Mouse (Mus musculus): ENCODE data around the gene Trak2.
A peak's percentile ranks its signal among the peaks of the same experiment; 100 is the strongest.
"Not testable (repeated sequence)": the region's sequence is repeated elsewhere in the genome, so short reads cannot be mapped to it uniquely, and the experiment has no call there.

The Trak2 gene

DNA sequence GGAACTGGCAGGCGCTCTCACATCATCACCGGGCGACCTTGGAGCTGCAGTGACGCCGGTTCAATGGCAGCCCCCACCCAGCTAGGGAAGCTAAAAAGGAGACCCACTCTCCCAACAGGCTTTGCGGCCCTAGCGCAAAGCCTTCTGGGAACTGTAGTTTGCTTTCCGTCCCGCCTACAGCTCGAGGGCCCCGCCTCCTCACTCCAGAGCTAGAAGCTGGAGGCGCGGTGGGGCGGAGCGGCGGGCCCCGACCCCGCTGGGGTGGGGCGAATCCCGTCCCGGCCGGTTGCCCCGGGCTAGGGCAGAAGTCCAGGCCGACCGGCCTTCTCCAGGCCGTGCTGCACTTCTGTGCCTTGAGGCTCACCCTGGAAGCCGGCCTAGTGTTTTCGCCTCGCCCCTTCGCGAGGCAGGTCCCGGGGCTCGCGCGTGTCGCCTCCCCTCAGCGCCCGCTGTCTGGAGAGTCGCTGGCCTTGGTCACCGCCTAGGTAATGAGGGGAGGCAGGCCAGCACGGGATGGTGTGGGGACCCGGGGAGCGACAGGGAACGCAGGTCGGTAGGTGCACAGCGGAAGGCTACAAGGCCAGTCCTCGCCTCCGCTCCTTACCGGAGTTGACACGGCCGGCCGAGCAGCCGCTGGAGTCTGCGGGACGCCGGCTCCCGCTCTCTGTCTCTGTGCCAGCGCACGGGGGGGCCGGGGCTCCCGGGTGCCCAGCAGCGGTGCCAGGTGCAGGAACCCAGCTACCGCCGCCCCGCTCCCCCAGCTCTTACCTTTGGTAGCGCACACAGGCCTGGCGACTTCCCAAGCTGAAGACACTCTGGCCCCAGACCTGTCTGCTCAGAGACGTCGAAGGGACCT lies at the start of gene Trak2, which contains the start of gene Stradb:
Gene Trak2 (minus strand): TSS at position 65 of the 856 bp plus-strand sequence.
Gene Stradb (plus strand): TSS at position 157 of the 856 bp plus-strand sequence.
- DNase-seq, result peak; percentile 98

DNA sequence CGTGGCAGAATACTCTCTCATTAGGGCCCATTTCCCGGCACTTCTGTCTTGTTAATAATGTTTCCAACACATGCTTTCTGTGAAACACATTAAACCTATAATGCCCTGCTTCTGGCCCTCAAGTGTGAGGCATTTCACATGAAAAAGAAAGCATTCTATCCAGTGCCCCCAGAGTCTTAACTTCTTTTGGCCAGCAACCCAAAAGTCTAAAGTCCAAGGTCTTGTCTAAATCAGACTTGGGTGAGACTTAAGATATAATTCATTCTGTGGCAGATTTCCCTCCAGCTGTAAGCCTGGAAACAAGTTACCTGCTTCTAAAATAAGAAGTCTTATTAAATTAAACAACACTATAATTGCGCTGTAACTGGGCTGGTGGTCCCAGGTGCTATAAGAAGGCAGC lies 48.3 kb upstream of the Trak2 start:
- peak; percentile 31 for DNase-seq

DNA sequence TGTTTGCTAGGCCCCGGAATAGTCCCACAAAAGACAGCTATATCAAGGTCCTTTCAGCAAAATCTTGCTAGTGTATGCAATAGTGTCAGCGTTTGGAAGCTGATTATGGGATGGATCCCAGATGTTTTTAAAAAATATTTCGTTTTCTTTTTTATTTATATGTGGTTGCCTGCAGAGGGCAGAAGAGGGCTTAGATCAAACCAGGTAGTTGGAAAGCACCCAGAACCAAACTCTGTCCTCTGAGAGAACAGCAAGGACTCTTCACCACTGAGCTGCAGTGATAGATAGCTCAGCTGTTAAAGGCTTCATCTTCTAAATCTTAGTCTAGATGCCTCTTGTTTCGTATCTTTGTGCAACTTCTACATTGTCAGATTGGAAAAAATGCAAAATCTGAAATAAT lies 36.0 kb upstream of the Trak2 start:
- DNase-seq, result peak; percentile 20

DNA sequence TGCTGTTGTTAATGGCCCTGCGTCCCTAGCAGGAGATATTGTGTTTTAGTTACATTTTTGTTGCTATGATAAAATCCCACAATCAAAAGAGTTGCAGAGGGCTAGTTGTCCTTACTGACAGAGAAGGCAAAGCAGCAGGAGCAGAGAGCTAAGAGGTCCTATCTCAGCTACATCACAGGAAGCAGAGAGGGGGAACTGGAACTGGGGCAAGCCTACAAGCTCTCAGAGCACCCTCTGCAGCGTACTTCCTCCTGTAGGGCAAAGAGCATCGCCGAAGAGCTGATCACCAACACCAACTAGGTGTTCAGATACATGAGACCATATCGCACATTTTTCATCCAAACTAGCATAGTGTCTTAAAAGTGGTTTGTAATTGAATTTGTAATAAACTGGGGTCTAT lies 22.1 kb upstream of the Trak2 start:
- DNase-seq, result no peak

DNA sequence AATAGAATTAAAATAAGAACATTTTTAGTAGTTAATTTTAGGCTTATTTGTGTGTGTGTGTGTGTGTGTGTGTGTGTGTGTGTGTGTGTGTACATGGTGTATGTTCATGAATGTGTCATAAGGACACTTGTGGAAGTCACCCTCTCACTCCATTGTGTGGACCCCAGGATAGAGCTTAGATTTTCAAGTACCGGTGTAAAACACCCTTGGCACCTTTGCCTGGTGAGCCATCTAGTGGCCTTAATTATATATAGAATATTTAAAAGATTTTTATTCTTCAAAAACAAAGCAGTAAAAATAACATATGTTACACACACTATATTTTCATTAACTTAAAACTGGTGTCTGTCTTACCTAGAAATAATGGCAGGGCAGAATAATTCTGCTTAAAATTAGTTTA lies 20.5 kb upstream of the Trak2 start:
- DNase-seq, result no peak

DNA sequence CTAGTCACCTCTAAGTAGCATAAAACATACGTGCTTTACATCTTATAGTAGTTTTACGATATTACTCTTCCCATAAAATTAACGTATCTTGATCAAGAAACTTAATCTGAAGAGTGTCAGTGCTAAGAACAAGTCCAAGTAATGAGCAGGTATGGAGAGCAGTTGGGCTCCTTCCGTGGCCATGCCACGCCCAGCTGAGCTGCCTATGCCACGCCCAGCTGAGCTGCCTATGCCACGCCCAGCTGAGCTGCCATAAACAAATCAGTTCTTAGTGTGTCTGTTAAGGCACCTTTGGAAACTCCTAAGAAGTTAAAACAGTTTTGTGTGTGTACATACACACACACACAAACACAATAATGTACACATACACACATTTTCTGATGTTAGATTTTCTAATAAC lies 19.9 kb upstream of the Trak2 start:
- DNase-seq, result no peak

DNA sequence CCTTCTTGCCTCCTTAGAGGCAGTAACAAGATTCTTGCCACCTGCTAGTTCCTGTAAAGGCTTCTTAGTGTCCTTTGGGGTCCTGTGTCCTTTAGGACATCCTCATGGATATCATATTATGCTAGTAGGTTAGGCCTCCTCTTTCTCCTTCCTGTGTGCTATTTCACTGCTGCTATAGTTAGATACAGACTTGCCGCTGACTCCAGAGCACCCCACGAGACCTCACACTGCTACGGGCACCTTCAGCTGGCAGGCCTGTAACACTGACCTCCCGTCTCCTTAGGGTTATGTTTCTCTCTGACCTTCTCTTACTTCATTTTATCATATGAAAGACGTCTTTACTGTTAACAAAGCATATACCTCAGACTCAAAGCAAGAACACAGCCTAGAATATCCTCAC lies 11.4 kb upstream of the Trak2 start:
- no peak for DNase-seq

DNA sequence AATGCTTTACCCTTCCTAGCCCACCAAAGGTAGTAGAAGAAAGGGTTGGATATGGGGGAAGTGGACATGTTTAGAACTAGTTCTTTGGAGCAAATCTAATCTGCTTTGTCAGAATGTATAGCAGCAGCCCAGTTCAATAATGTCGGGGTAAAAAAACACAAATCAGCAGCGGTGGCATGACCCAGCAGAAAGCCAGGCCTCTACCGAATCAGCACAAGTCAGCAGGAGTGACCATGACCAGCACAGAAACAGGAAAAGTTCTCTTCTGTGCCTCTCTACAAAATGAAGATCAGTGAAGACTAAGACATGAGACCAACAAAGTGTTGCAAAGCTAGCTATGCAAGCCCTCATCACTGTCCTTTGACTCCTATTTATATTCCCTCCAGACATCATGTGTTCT lies 9.0 kb upstream of the Trak2 start:
- no peak for DNase-seq

DNA sequence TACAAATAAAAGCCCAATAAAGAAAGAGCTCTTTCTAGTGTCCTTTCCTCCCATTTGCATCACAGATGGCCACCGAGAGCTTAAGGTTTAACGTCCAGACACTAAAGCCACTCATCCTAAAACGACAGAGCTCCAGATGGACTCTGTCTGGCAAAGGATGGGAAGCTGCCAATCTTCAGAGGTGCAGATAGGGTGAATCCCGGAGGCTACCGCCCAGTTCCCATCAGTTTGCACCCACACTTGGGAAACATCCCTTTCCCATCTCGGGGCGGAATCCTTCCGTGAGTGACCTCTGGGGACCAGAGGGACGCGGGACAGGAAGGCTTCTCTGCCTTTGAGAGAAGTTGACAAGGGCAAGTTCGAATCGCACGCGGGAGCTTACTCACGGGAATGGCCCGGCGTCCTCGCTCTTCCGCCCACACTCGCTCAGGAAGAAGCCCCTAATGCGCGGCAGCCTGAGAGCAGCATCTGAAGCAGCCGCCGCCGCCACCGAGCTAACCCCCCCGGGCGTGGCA lies 322 bp downstream of the Trak2 start:
- DNase-seq, result no peak

DNA sequence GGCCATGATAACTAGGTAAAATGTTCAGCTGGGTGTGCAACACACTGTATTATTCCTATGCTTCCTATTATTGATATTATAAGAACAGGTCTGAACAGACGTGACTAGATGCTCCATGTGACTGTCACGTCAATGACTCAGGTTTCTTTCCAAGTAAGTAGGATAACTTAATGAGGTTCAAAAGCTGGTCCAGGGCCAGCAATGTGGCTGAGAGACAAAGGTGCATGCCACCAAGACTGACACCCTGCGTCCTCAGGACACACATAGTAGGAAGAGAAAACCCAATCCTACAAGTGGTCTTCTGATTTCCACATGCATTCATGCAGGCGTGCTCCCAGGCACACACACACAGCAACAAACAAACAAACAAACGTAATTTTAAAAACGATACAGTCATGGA lies 2.1 kb downstream of the Trak2 start:
- DNase-seq, result peak; percentile 29

DNA sequence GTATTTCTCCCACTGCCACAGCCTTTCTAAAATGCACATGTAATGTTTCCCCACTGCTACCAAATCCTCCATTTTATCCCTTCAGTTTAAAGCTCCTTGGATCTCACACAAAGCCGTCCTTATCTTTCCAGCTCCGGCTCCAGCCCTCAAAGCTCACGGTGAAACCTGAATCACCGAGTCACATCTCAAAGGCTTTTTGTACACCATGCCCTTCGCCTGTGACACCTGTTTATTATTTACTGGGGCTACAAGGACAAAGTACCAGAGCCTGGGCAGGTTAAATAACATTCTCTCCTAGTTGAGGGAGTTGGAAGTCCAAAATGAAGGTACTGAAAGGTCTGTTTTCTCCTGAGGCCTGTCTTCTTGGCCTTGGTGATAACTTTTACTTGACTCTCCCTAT lies 3.2 kb downstream of the Trak2 start:
- peak; percentile 34 for DNase-seq

DNA sequence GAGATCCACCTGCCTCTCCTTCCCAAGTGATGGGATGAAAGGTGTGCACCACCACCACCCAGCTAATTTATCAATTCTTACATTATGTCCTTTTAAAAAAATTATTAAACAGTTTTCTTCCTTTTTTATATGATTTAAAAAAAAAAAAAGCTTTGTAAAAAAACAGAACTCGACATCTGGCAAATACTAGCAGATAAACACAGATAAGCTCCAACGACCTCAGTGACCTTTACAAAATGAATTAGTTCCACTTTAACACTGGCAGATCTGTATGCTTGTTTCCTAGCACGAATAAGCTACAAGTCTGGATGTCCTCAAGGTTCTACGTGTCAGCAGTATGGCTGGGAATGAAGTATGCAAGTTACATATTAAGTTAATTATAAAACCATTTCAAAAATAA lies 5.7 kb downstream of the Trak2 start:
- no peak for DNase-seq

DNA sequence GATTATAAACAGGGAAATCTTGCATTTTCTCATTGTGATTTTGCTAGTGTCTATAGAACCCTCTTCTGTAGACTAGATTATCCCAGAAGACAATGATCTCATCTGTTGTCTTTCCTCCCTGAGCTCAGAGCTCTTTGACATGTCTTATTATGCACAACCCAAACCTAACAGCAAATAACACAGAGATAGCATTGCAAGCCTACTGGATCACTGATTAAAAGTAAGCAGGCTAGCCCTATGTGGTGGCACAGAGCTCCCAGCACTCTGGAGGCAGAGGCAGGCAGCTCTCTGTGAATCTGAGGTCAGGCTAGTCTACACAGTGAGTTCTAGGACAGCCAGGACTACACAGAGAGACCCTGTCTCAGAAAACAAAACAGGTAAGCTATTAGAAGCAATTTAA lies 10.4 kb downstream of the Trak2 start:
- DNase-seq, result no peak

DNA sequence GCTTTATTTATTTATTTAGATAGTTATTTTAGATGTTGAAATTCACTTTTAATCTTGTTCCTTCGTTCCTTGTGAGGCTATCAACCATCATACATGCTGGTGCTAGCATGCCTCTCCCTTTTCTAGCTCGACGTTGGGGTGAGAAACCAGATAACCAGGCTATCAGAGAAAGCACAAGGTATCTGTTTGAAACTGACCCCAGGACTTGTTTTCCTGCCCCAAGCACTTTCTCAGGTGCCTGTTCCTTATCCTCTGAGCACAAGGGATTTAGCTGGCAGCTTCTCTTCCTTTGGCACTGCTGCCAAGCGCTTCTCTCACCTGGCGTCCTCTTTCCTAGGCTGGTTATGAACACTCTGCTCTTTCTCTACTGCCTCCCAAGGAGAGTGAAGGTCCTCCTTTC lies 10.8 kb downstream of the Trak2 start:
- no peak for DNase-seq

DNA sequence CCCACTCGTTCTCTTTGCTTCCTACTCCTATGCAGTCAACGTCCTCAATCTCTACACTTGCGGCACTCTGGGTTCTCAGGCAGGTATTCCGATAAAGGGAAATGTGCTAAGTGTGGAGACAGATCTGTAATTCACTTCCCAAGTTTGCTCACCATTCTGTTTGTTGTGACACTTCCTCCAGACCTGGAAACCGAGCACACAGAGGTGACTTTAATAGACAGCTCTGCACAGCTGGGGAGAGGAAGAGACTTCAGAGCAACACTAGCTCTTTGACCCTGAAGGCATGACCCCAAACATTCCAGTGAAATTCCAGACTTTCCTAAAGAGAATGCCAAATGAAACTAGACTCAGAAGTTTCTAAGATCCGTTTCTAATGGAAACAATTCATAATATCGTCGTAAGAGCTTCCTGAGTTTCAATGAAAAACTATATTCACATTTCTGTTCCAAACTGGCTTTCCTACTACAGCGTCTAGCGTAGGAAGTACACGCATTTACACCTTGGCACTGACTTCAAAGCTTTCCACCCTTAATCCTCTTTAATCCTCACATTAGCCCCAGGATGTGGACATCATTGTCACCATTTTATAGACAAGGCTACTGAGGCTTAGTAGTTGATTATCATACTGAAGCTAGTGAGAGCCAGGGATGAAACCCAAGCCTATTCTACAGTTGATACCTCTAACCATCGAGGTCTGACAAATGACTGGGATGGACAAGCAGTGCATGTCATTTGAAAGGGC lies 11.9 kb downstream of the Trak2 start:
- peak; percentile 45 for DNase-seq

DNA sequence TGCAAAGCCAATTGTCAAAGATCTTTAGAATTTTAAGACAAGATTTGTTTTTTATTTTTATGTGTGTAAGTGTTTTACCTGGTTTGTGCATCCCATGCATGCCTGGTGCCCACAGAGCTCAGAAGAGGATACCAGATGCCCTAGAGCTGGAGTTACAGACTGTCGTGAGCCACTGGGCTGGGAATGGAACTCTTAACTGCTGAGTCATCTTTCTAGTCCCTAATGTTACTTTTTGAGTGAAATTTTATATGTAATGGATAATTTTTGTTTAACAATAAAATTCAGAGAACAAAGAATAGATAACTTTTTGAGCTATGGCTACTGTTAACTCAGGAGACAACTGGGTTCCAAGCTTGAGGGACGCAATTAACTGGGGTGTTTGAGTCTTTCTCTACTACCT lies 13.5 kb downstream of the Trak2 start:
- DNase-seq, result no peak

DNA sequence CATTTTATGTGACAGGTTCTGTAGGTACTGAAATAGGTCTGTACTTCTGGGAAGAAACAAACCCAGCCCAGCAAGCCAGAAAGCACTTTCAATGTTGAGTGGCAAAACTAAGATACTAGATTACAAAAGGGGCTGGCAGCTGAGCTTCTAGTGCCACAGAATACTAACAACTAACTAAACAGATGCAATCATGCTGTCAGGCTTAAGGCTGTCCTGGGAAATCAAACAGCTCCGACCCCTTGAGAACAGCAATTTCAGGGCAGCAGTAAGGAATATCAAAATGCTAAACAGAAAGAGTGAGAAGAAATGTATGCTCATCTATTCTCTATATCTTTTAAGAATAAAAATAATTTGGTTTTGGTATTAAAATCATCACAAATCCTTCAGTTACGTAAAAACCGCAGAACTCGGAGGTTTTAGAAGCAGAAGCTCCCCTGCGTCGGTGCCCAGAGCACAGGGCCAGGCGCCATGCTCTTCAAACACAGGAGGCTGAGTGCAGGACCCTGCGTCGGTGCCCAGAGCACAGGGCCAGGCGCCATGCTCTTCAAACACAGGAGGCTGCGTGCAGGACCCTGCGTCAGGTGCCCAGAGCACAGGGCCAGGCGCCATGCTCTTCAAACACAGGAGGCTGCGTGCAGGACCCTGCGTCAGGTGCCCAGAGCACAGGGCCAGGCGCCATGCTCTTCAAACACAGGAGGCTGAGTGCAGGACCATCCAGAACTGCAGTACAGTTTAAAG lies 14.3 kb downstream of the Trak2 start:
- DNase-seq, result not testable (repeated sequence)

DNA sequence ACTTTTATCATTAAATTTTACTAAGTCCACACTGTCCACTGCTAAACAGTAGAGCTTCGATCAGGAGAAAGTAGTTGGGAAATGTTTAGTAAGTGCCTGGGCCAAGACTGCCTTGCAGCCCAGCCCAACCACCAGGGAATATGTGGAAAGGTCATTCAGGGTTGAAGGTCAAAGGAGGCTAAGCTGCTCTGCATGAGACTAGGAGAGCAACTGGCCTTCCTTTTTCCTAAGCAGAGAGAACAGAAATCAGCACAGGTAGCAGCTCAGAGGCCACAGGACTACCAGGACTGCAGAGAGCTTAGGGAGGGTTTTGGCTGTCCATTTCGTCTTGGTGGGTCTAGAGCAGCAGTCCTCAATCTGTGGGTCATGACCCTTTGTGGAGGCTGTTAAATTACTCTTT lies 15.3 kb downstream of the Trak2 start:
- no peak for DNase-seq

DNA sequence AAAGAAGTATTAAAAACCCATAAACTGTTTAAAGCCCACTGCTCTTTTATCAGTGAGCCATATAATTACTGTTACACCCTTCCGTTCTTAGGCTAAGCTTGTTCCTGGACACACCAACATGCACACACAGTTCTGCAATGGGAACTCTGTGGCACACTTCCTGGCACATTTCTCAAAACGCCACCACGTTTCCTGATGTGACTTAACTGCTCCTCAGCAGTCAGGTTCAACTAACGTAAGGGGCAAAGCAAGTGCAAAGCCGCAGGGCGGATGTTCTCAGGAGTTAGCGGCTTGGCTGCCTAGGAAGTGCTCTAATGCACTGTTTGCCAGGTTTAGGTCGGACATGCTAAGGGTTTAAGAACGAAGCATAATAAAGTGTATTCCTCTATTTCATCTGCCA lies 17.0 kb downstream of the Trak2 start:
- DNase-seq, result peak; percentile 29

DNA sequence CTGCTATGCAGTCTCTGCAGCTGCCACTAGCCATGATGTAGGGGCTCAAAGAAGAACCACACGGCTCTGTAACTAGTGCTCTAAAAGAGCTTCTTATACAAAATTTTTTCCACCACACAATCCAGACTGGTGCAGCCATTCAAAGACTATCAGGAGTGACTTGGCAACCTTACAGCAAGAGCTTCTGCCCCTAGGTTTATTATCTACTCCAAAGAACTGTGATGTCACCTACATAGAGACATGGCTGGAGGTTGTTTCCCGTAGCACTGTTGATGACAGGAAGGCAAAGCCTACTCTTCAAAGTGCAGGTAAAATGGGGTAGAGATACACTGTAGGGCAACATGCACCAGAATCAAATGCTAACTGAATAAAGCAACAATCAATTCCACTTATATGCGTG lies 17.5 kb downstream of the Trak2 start:
- no peak for DNase-seq

DNA sequence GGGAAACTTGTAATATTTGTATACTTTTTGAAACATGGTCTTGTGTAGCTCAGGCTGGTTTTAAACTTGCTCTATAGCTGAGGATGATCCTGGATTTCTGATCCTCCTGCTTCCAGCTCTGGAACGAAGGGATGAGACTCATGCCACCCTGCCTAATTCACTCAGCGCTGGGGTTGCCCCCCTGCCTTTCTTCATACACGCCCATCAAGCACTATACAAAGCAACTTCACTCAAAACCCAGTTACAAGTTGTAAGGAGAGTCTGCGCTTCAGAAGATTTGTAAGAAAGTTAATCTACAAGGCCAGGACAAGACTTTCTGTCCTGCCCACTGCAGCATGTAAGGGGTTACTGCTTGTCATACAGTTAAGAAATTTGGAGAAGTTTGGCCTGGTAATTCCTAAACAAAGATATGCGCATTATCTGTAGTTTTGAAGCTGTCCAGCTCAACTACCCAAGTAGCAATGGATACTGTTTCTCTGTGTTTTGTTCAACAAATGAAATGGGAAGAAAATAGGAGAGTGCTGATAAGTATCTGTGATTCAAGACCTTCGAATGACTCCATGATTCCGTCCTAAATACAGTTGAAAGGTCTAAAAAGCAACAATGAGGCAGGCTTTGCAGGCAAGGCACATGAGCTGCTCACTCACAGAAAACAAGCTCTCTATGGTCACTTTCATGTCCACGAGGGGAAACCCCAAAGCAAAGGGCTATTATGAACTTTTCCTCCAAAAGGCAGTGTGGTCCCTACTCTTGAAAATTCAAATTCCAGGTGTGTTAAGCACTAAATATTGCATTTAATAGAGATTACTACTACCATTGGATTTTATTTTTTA lies 18.4 kb downstream of the Trak2 start:
- DNase-seq, result no peak

DNA sequence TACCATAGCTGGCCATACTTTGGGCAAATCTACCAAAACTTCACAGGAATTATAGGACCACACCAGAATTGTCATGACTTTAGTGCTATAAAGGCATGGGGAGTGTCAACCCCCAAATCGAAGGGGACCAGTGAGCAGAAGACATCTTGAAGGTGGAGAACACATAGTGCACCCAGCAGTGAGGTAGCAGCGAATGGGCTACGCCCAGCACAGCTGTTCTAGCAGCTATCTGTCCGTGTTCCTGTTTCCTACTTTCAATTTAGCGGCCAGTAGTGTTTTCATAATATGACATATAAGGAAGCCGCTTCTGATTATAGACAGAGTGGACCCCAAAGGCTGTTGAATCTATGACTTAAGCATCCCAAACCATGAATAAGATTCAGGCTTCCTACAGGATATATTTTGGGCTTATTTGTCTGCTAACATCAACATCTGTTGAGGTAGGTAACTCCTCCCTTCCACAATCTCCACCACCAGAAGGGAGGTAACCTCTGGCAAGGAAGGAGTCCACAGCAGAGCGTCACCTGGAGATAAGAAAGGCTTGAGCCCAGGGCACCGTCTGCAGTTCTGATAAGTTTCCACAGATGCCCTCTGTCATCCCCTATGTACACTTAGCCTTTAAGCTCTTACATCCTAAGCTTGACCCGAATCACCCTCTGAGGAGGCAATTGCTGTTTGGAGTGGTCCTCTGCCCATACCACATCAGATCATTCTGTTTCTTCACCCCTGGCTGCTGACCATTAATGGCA lies 19.4 kb downstream of the Trak2 start:
- no peak for DNase-seq
